Mouse (Mus musculus) erythroblast, embryonic 14.5 days (primary cell): Measurements from ENCODE around the gene Nid1.
"Not testable (repeated sequence)": the region's sequence is repeated elsewhere in the genome, so short reads cannot be mapped to it uniquely, and the experiment has no call there.

Source experiments
- GATA1 ChIP-seq: IDR thresholded peaks from 2 replicates; pipeline ENCODE4 v1.6.1; 2012; ENCODE audit warnings: low read length, inconsistent platforms, mixed read lengths
- TAL1 ChIP-seq: IDR thresholded peaks from 3 replicates; pipeline ENCODE4 v1.6.1; 2012; ENCODE audit warnings: low read length, inconsistent platforms, mixed read lengths

GRCm38 (mm10) chr13:13402818-13403217 is 34.5 kb upstream of the Nid1 start:
- TF ChIP-seq GATA1, TAL1: not testable (repeated sequence)
